Mouse (Mus musculus) heart, embryonic 10.5 days (tissue): ENCODE data around the gene Arhgap24. TPM values are rescaled to one million over a fixed set of nuclear protein-coding genes. Genes with fewer than 3 reads are reported as not detected.

Experiments
- DNase-seq: peaks from one replicate; pipeline ENCODE4 v3.0.0-alpha.2; 2017; ENCODE audit warnings: low spot score
- H3K27ac ChIP-seq: fragments of 300-500 bp; sonication (generic); 2 replicates; pipeline ENCODE4 v1.5.1; 2016; ENCODE audit warnings: mild to moderate bottlenecking
- H3K27me3 ChIP-seq: fragments of 300-500 bp; sonication (generic); 2 replicates; pipeline ENCODE4 v1.6.1; 2016; ENCODE audit warnings: mild to moderate bottlenecking; ENCODE audit not compliant: poor library complexity, insufficient read depth, severe bottlenecking
- H3K36me3 ChIP-seq: fragments of 300-500 bp; sonication (generic); 2 replicates; pipeline ENCODE4 v1.6.1; 2016; ENCODE audit warnings: mild to moderate bottlenecking, moderate library complexity
- H3K4me1 ChIP-seq: fragments of 300-500 bp; sonication (generic); 2 replicates; pipeline ENCODE4 v1.6.1; 2016; ENCODE audit warnings: mild to moderate bottlenecking
- H3K4me3 ChIP-seq: fragments of 300-500 bp; sonication (generic); 2 replicates; pipeline ENCODE4 v1.5.1; 2016; ENCODE audit warnings: mild to moderate bottlenecking, moderate library complexity
- H3K9me3 ChIP-seq: fragments of 300-500 bp; sonication (generic); 2 replicates; pipeline ENCODE4 v1.6.1; 2016; ENCODE audit warnings: mild to moderate bottlenecking, moderate library complexity
- WGBS: fragments of 180-500 bp; shearing (Covaris S2); methylation state at CpG from one replicate; pipeline ENCODE4 v1.1.7; 2016; 5-methylcytosine and 5-hydroxymethylcytosine counted together
- polyA plus RNA-seq: library from polyadenylated mRNA; unstranded; fragments of >200 nt; fragmentation: Nextera tagmentation; extraction: Ambion mirVana; gene quantifications from 2 replicates; pipeline ENCODE4 v1.2.1, GENCODE M21; 2016

The Arhgap24 gene
- polyA plus RNA-seq, 1 experiment from 2014 or later: 8.1 TPM

DNA sequence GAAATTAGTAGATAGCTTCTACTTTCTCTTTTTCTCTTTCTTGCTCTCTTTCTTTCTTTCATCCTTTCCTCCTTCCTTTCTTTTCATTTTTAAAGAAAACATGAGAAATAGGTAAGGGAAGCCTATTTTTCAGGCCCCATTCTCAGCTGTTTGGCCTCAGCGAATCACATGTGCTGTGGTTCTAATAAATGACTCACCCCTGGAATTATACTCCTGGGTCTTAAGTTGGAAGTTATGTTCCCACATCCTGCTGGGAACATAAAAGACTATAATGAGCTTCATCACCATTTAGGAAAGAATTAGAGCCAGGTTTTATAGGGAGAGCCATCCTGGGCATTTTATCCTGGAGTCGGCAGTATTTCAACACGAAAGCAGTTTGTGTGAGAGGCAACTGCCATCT is 12.9 kb upstream of the Arhgap24 start:
- WGBS: 90% methylated on average over 3 of the region's 3 CpGs
- no peaks in the 10 kb centered on the region for H3K36me3 ChIP-seq
- H3K27me3 ChIP-seq: no peaks in the 10 kb centered on the region
- no peaks in the 10 kb centered on the region for H3K9me3 ChIP-seq
- DNase-seq: no peak
- H3K4me1 ChIP-seq: no peaks in the 10 kb centered on the region
- no peak overlapping the region for H3K4me3 ChIP-seq
- no peak overlapping the region for H3K27ac ChIP-seq

DNA sequence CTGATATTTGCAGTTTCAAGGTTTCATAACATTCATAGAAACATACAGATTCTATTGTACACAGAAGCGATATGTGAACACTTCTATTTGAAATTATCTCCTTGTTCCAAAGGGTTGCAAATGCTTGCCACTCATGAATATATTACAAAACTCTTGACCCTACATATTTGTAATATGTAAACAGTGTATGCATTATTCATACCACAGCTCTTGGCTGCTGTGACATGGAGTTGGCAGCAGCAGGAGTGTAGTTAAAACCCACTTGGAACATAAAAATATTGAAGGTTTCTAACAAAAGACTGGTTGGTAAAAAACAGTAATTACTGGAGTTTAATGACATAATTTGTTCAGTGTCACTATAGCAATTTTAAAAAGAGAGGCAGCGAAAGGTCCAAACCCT is 10.9 kb upstream of the Arhgap24 start:
- no peak for DNase-seq

GRCm38 (mm10) chr5:102478076-102478475 is 3.1 kb upstream of the Arhgap24 start:
- DNase-seq: no peak
- 0 out of 2 replicates have a peak, but pooled peaks cover 10% of the 10 kb centered on the region for H3K4me1 ChIP-seq
- H3K9me3 ChIP-seq: no peaks in the 10 kb centered on the region
- H3K36me3 ChIP-seq: no peaks in the 10 kb centered on the region
- no peak overlapping the region for H3K4me3 ChIP-seq
- 4% methylated on average over 2 of the region's 2 CpGs for WGBS
- H3K27ac ChIP-seq: no peak overlapping the region
- H3K27me3 ChIP-seq: no peaks in the 10 kb centered on the region

More for the DNA sequence above, 10.9 kb upstream of the Arhgap24 start:
- Histone ChIP-seq H3K9me3 (no peaks in the 10 kb centered on the region), H3K36me3 (no peaks in the 10 kb centered on the region), H3K4me3 (no peak overlapping the region), H3K27ac (no peak overlapping the region), H3K4me1 (no peaks in the 10 kb centered on the region), H3K27me3 (no peaks in the 10 kb centered on the region)
- WGBS: 85% methylated on average over 2 of the region's 2 CpGs

GRCm38 (mm10) chr5:102483285-102483975 is 2.2 kb downstream of the Arhgap24 start:
- Histone ChIP-seq H3K4me3 (no peak overlapping the region), H3K9me3 (no peaks in the 10 kb centered on the region), H3K27me3 (no peaks in the 10 kb centered on the region), H3K36me3 (no peaks in the 10 kb centered on the region), H3K27ac (no peak overlapping the region), H3K4me1 (0 out of 2 replicates have a peak, but pooled peaks cover 10% of the 10 kb centered on the region)
- no peak for DNase-seq
- WGBS: 33% methylated on average over 10 of the region's 10 CpGs

DNA sequence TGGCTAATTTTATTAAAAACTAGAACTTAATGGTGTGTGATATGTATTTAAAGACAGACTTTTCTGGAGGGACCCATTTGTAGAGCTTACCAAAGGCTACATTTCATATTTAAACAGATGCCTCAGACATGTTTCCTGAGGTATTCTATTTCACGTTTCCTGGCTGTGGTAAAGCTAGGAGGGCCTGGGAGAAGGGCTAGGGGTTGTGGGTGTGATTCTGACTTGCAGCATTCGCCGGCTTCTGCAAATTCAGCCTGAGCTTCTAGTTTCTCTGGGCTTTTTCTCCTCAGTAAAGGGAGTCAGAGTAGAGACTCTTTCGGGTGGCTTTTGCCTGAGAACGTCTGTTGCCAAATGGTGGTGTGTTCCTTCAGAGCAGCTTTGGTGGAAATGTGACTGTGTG is 10.4 kb downstream of the Arhgap24 start:
- Histone ChIP-seq H3K36me3 (no peaks in the 10 kb centered on the region), H3K4me1 (no peaks in the 10 kb centered on the region), H3K9me3 (no peaks in the 10 kb centered on the region), H3K27ac (no peak overlapping the region), H3K4me3 (no peak overlapping the region), H3K27me3 (no peaks in the 10 kb centered on the region)
- WGBS: 58% methylated on average over 5 of the region's 5 CpGs
- no peak for DNase-seq

- DNase-seq: no peak
- WGBS: 83% methylated on average over 9 of the region's 9 CpGs
- H3K27ac ChIP-seq: no peak overlapping the region
- H3K36me3 ChIP-seq: no peaks in the 10 kb centered on the region
- H3K4me1 ChIP-seq: no peaks in the 10 kb centered on the region
- H3K4me3 ChIP-seq: no peak overlapping the region
- no peaks in the 10 kb centered on the region for H3K9me3 ChIP-seq
- no peaks in the 10 kb centered on the region for H3K27me3 ChIP-seq
Measured at GRCm38 (mm10) chr5:102492152-102492551, 11.0 kb downstream of the Arhgap24 start.

DNA sequence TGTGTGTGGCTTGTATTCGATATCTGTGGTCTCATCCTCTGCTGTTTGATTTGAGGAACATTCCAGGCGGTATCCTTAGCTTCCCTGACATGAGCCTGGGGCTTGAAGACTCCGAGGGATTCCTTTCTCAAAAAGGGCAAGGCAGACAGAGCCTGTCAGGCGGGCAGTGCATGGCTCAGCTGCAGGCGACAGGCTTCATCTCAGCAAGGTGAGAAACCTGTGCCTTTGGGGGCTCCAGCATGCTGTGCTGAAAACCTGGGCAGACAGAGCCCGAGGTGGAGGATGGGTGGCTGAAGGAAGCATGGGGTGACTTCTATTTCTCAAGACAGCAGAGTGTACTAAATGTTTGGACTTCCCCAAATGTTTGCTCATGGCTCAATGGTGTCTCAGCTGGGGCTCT is 13.6 kb downstream of the Arhgap24 start:
- Histone ChIP-seq H3K4me1 (no peaks in the 10 kb centered on the region), H3K27me3 (no peaks in the 10 kb centered on the region), H3K4me3 (no peak overlapping the region), H3K27ac (no peak overlapping the region), H3K9me3 (no peaks in the 10 kb centered on the region), H3K36me3 (no peaks in the 10 kb centered on the region)
- 41% methylated on average over 6 of the region's 6 CpGs for whole genome bisulfite sequencing
- no peak for DNase-seq

DNA sequence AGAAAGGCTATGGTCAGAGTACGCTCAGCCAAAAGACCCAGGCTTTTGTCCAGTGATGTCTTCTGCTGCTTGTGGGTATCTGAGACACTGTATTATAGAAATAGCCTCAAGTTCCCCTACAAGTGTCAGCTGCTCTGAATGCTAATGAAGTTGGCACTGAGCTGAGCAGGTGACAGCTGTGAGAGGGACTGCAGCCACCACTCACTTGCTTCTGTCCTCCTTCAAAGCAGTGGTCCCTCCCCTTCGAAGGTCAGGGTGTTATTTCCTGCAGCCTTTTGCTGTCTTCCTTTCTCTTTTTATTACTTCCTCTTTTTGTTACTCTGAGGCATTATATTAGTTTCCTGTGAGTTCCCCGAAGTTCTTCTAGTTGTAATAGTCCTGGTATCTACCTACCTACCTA is 16.0 kb downstream of the Arhgap24 start:
- H3K36me3 ChIP-seq: no peaks in the 10 kb centered on the region
- no peaks in the 10 kb centered on the region for H3K9me3 ChIP-seq
- WGBS: 65% methylated on average over 3 of the region's 3 CpGs
- no peak for DNase-seq
- no peak overlapping the region for H3K4me3 ChIP-seq
- no peaks in the 10 kb centered on the region for H3K4me1 ChIP-seq
- H3K27ac ChIP-seq: no peak overlapping the region
- no peaks in the 10 kb centered on the region for H3K27me3 ChIP-seq

DNA sequence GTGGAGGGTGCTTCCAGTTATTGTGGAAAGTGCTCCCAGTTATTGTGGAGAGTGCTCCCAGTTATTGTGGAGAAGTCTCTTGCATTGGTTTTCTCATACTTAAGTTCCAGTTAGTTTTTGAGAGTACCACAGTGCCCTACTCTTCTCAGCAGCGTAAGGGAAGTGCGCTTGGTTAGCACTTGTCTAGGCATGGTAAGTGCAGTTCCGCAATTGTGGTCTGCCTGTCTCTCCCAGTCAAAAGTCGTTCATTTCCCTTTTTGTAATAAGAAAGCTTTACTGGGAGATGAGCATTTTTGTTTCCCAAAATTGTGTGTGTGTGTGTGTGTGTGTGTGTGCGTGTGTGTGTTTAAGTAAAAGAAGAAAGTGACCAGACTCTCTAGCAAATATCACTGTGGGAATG is 17.6 kb downstream of the Arhgap24 start:
- no peaks in the 10 kb centered on the region for H3K36me3 ChIP-seq
- no peak overlapping the region for H3K27ac ChIP-seq
- no peak overlapping the region for H3K4me3 ChIP-seq
- H3K4me1 ChIP-seq: no peaks in the 10 kb centered on the region
- H3K9me3 ChIP-seq: no peaks in the 10 kb centered on the region
- DNase-seq: no peak
- WGBS: 87% methylated on average over 5 of the region's 5 CpGs
- H3K27me3 ChIP-seq: no peaks in the 10 kb centered on the region

DNA sequence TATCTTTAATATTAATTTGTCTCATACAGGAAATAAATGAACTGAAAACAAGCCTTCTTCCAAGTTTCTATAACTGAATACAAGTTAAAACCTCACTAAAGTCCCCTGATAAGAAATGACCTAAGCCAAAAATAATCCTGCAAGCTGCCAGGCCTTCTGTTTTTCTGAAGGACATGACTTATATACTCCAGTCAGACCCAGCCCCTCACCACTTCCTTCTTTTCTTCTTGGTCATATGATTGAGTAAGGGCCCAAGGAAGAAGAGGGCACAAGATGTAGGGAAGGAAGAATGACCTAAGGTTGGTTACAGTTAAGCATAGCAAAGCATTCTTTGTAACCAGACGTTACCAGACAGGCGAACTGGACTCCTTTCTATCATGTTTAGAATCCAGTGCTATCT is 21.1 kb downstream of the Arhgap24 start:
- Histone ChIP-seq H3K9me3 (no peaks in the 10 kb centered on the region), H3K4me1 (no peaks in the 10 kb centered on the region), H3K27ac (no peak overlapping the region), H3K4me3 (no peak overlapping the region), H3K27me3 (no peaks in the 10 kb centered on the region), H3K36me3 (no peaks in the 10 kb centered on the region)
- no peak for DNase-seq
- 61% methylated on average over 2 of the region's 2 CpGs for WGBS

DNA sequence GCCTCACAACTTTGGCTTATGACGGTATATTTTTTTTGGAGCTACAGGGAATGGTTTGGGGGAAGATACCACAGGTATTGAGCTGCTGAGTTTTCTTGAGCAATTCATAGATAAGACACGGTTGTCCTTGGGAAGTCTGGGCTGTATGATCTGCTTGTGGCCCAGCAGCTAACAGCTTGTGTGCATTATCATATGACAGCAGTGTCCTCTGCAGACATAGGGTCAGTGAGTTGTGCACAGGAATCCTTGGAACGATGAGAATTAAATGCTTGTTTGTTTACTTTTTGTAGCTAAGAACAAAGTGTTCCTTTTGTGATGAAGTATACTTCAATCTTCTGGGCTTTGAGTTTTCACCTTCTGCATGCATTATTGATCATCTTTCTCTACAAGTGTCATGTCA is 21.9 kb downstream of the Arhgap24 start:
- H3K27me3 ChIP-seq: no peaks in the 10 kb centered on the region
- no peaks in the 10 kb centered on the region for H3K4me1 ChIP-seq
- no peaks in the 10 kb centered on the region for H3K36me3 ChIP-seq
- 64% methylated on average over 3 of the region's 3 CpGs for WGBS
- H3K27ac ChIP-seq: no peak overlapping the region
- no peaks in the 10 kb centered on the region for H3K9me3 ChIP-seq
- DNase-seq: no peak
- H3K4me3 ChIP-seq: no peak overlapping the region

DNA sequence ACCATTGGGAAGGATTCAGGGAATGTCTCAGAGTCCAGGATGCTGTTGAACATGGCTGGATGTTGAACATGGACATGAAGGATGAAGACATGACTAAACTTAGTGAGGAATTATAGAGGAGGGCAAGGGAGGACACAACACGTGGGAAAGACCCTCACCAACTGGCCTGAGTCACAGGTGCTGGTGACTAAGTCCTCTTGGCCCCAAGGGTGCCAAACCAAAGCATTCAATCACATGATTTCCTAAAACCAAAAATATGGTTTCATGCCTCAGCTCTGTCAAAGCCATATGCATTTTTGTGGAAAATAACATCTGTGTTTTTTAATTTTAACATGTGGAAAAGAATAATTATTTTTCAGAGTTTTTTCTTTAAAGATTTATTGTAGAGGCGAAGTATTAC is 22.7 kb downstream of the Arhgap24 start:
- no peak overlapping the region for H3K4me3 ChIP-seq
- no peak overlapping the region for H3K27ac ChIP-seq
- no peaks in the 10 kb centered on the region for H3K4me1 ChIP-seq
- H3K27me3 ChIP-seq: no peaks in the 10 kb centered on the region
- 71% methylated on average over 2 of the region's 2 CpGs for WGBS
- H3K9me3 ChIP-seq: no peaks in the 10 kb centered on the region
- no peaks in the 10 kb centered on the region for H3K36me3 ChIP-seq
- DNase-seq: no peak

DNA sequence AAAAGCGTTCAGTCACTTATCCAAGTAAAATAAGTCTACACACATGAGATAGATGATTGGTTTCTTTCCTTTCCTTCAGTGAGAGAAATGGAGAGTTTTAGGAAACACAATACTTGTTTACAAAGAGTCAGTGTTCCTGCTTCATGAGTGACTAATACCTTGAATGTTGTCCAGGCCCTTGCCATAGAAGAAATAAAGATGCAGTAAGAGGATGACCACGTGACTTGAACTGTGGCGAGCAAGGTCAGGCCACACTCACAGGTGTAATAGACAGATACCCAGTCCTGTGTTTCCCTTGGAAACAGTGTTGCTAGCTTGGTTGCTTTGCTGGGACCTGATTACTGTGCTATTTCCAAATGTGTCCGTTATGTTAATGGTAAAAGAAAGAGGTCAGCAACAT is 23.4 kb downstream of the Arhgap24 start:
- H3K9me3 ChIP-seq: no peaks in the 10 kb centered on the region
- no peak for DNase-seq
- no peaks in the 10 kb centered on the region for H3K4me1 ChIP-seq
- no peaks in the 10 kb centered on the region for H3K36me3 ChIP-seq
- H3K4me3 ChIP-seq: no peak overlapping the region
- WGBS: 82% methylated on average over 4 of the region's 4 CpGs
- H3K27me3 ChIP-seq: no peaks in the 10 kb centered on the region
- H3K27ac ChIP-seq: no peak overlapping the region

GRCm38 (mm10) chr5:102508162-102508561 is 27.0 kb downstream of the Arhgap24 start:
- WGBS: 59% methylated on average over 3 of the region's 3 CpGs
- Histone ChIP-seq H3K9me3 (no peaks in the 10 kb centered on the region), H3K4me3 (no peak overlapping the region), H3K27ac (no peak overlapping the region), H3K36me3 (no peaks in the 10 kb centered on the region), H3K4me1 (no peaks in the 10 kb centered on the region), H3K27me3 (no peaks in the 10 kb centered on the region)
- no peak for DNase-seq
